Mouse (Mus musculus): ENCODE data around the gene Coro2a.

- TF ChIP-seq POLR2A (IDR thresholded peaks at IDR 0.05; ENCODE audit: low read depth, low read length) (no peak), CTCF (IDR thresholded peaks at IDR 0.05; ENCODE audit: extremely low read depth, insufficient read length, insufficient replicate concordance, low read depth, low read length) (no peak)
These were observed 11.6 kb upstream of the Coro2a start for GRCm38 (mm10) chr4:46613618-46614017.

Data from small intestine, adult 2 months (tissue).